Mouse (Mus musculus) heart, postnatal 0 days (tissue): Measurements from ENCODE around the gene Epb41l4b.

Source experiments
- CTCF ChIP-seq: IDR thresholded peaks from 2 replicates; pipeline ENCODE4 v1.5.1; 2016; ENCODE audit warnings: antibody characterized with exemption, control low read depth, low read depth
- EP300 ChIP-seq: IDR thresholded peaks from 2 replicates; pipeline ENCODE4 v1.6.1; 2016; ENCODE audit warnings: antibody characterized with exemption, low read depth

- TF ChIP-seq CTCF (no peak), EP300 (no peak)
These were observed 131.7 kb downstream of the Epb41l4b start for GRCm38 (mm10) chr4:57011454-57012046.
